Mouse (Mus musculus) hindbrain, embryonic 15.5 days (tissue): ENCODE results near the gene Zfp383. TPM values are rescaled to one million over a fixed set of nuclear protein-coding genes. Genes with fewer than 3 reads are reported as not detected.

ENCODE experiments used
- microRNA-seq: library from miRNA; unstranded; fragments of <30 nt; microRNA quantifications from one replicate; pipeline ENCODE4, GENCODE M21; 2016
- polyA plus RNA-seq: library from polyadenylated mRNA; unstranded; fragments of >200 nt; fragmentation: Nextera tagmentation; extraction: Ambion mirVana; gene quantifications from 2 replicates; pipeline ENCODE4 v1.2.1, GENCODE M21; 2015

The Zfp383 gene
- polyA plus RNA-seq, 1 experiment from 2014 or later, result 5.6 TPM

Small RNA genes lying within 50 kb of the gene (microRNA-seq; reads per million reads assigned to microRNA genes)
- 0.87 reads per million for gene Mir7668

Other genes starting within 250 kb of the Zfp383 start
- 0.29 and 0.60 TPM in 2 replicates for gene Catsperg2, start 181.2 kb upstream of the Zfp383 start, polyA plus RNA-seq
- 13.8 and 14.6 TPM in 2 replicates for gene Zfp84, start 139.7 kb upstream of the Zfp383 start, polyA plus RNA-seq
- 12.0 and 12.7 TPM in 2 replicates for gene Zfp30, start 124.2 kb upstream of the Zfp383 start, polyA plus RNA-seq
- 23.5 and 24.1 TPM in 2 replicates for gene Zfp790, start 92.1 kb upstream of the Zfp383 start, polyA plus RNA-seq
- gene Zfp940, start 54.6 kb upstream of the Zfp383 start, polyA plus RNA-seq, result 13.4 and 14.4 TPM in 2 replicates
- gene Zfp420, start 48.2 kb upstream of the Zfp383 start, polyA plus RNA-seq, result 18.3 and 22.3 TPM in 2 replicates
- gene Zfp27, start 1.7 kb upstream of the Zfp383 start, polyA plus RNA-seq, result 13.0 and 15.2 TPM in 2 replicates
- 21.0 and 22.0 TPM in 2 replicates for gene Zfp74, start 45.9 kb downstream of the Zfp383 start, polyA plus RNA-seq
- gene Zfp568, start 75.7 kb downstream of the Zfp383 start, polyA plus RNA-seq, result 4.9 and 6.9 TPM in 2 replicates
- gene Zfp14, start 143.2 kb downstream of the Zfp383 start, polyA plus RNA-seq, result 9.6 and 11.5 TPM in 2 replicates
- gene Zfp82, start 164.7 kb downstream of the Zfp383 start, polyA plus RNA-seq, result 8.6 and 10.9 TPM in 2 replicates
- 1.9 and 4.0 TPM in 2 replicates for gene Gm26920, start 182.2 kb downstream of the Zfp383 start, polyA plus RNA-seq
- gene Zfp566, start 182.3 kb downstream of the Zfp383 start, polyA plus RNA-seq, result 12.4 and 16.6 TPM in 2 replicates
- 73.8 and 85.0 TPM in 2 replicates for gene Zfp260, start 186.6 kb downstream of the Zfp383 start, polyA plus RNA-seq
- 21.3 and 22.3 TPM in 2 replicates for gene Zfp382, start 213.7 kb downstream of the Zfp383 start, polyA plus RNA-seq